Mouse (Mus musculus) embryonic facial prominence, embryonic 15.5 days (tissue): Measurements from ENCODE around the gene Ica1l. TPM values are rescaled to one million over a fixed set of nuclear protein-coding genes. Genes with fewer than 3 reads are reported as not detected.
A peak's percentile ranks its signal among the peaks of the same experiment; 100 is the strongest.

Experiments used
- ATAC-seq: fragments of 200-750 bp; cut with Nextera tagmentation; 2 replicates; pipeline ENCODE4 v1.8.0; 2017; ENCODE audit warnings: low read depth, moderate TSS enrichment; ENCODE audit not compliant: insufficient number of reproducible peaks, low FRiP score, low TSS enrichment
- H3K27ac ChIP-seq: fragments of 300-500 bp; sonication (generic); replicated peaks from 2 replicates; pipeline ENCODE4 v1.5.1; 2015; ENCODE audit warnings: mild to moderate bottlenecking, inconsistent platforms
- H3K27me3 ChIP-seq: fragments of 300-500 bp; sonication (generic); 2 replicates; pipeline ENCODE4 v1.6.1; 2015; ENCODE audit warnings: inconsistent platforms
- H3K36me3 ChIP-seq: fragments of 300-500 bp; sonication (generic); 2 replicates; pipeline ENCODE4 v1.6.1; 2015; ENCODE audit warnings: mild to moderate bottlenecking, inconsistent platforms
- H3K4me1 ChIP-seq: fragments of 300-500 bp; sonication (generic); 2 replicates; pipeline ENCODE4 v1.6.1; 2015; ENCODE audit warnings: inconsistent platforms
- H3K4me2 ChIP-seq: fragments of 300-500 bp; sonication (generic); replicated peaks from 2 replicates; pipeline ENCODE4 v1.6.1; 2015; ENCODE audit warnings: mild to moderate bottlenecking, inconsistent platforms
- H3K4me3 ChIP-seq: fragments of 300-500 bp; sonication (generic); replicated peaks from 2 replicates; pipeline ENCODE4 v1.5.1; 2015; ENCODE audit warnings: mild to moderate bottlenecking, inconsistent platforms
- H3K9ac ChIP-seq: fragments of 300-500 bp; sonication (generic); 2 replicates; pipeline ENCODE4 v1.6.1; 2015; ENCODE audit warnings: inconsistent platforms
- H3K9me3 ChIP-seq: fragments of 300-500 bp; sonication (generic); replicated peaks from 2 replicates; pipeline ENCODE4 v1.6.1; 2016; ENCODE audit warnings: inconsistent platforms
- WGBS: fragments of 180-500 bp; shearing (Covaris S2); methylation state at CpG from one replicate; pipeline ENCODE4 v1.1.7; 2015; 5-methylcytosine and 5-hydroxymethylcytosine counted together
- polyA plus RNA-seq: library from polyadenylated mRNA; unstranded; fragments of >200 nt; fragmentation: Nextera tagmentation; extraction: Ambion mirVana; gene quantifications from 2 replicates; pipeline ENCODE4 v1.2.1, GENCODE M21; 2015

Ica1l gene
- polyA plus RNA-seq, 1 experiment from 2014 or later: 1.5 TPM

GRCm38 (mm10) chr1:59959941-59960340, 83.0 kb downstream of the Ica1l start:
- no peak overlapping the region for H3K4me2 ChIP-seq
- no peak overlapping the region for H3K9ac ChIP-seq
- H3K27me3 ChIP-seq: no peaks in the 10 kb centered on the region
- no peaks in the 10 kb centered on the region for H3K4me1 ChIP-seq
- H3K9me3 ChIP-seq: no peaks in the 10 kb centered on the region
- ATAC-seq: no peak
- H3K4me3 ChIP-seq: no peak overlapping the region
- H3K27ac ChIP-seq: no peak overlapping the region
- peaks cover 12% of the 10 kb centered on the region; the same call in 1 of the 2 replicates for H3K36me3 ChIP-seq
- WGBS: 95% methylated on average over 1 of the region's 1 CpGs

DNA sequence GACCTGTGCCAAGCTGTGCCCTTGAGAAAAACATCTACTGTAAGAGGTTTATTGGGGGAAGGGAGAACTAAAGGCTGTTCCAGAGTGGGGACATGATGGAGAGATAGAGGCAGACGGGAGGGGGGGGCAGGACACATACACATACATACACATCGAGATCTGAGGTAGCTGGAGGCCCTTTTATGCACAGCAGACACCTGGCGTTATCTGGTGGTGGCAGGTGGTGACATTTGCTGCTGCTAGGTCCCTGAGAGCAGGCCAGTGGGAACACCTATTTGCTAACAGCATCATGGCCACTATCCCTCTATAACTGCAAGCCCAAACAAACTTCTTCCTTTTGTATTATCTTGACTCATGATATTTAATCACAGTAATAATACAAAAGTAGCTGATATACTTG, 85.8 kb downstream of the Ica1l start:
- no peak for ATAC-seq
- WGBS: 81% methylated on average over 3 of the region's 3 CpGs
- H3K36me3 ChIP-seq: peaks cover 12% of the 10 kb centered on the region; the same call in 1 of the 2 replicates
- no peak overlapping the region for H3K9ac ChIP-seq
- H3K9me3 ChIP-seq: no peaks in the 10 kb centered on the region
- no peak overlapping the region for H3K27ac ChIP-seq
- H3K4me2 ChIP-seq: no peak overlapping the region
- no peaks in the 10 kb centered on the region for H3K4me1 ChIP-seq
- H3K27me3 ChIP-seq: no peaks in the 10 kb centered on the region
- H3K4me3 ChIP-seq: no peak overlapping the region

- Histone ChIP-seq H3K9ac (no peak overlapping the region), H3K4me3 (no peak overlapping the region), H3K36me3 (0 out of 2 replicates have a peak, but pooled peaks cover 3% of the 10 kb centered on the region), H3K4me2 (no peak overlapping the region), H3K9me3 (no peaks in the 10 kb centered on the region), H3K27ac (no peak overlapping the region), H3K4me1 (peaks cover 7% of the 10 kb centered on the region), H3K27me3 (no peaks in the 10 kb centered on the region)
- 97% methylated on average over 4 of the region's 4 CpGs for WGBS
- ATAC-seq: no peak
These were observed 95.5 kb downstream of the Ica1l start for GRCm38 (mm10) chr1:59947509-59947908.

- Histone ChIP-seq H3K27ac (no peak overlapping the region), H3K36me3 (0 out of 2 replicates have a peak, but pooled peaks cover 3% of the 10 kb centered on the region), H3K4me3 (no peak overlapping the region), H3K9me3 (no peaks in the 10 kb centered on the region), H3K27me3 (no peaks in the 10 kb centered on the region), H3K4me2 (no peak overlapping the region), H3K4me1 (peaks cover 7% of the 10 kb centered on the region), H3K9ac (no peak overlapping the region)
- WGBS: 50% methylated on average over 1 of the region's 1 CpGs
- ATAC-seq: no peak
These were observed 97.0 kb downstream of the Ica1l start for GRCm38 (mm10) chr1:59945969-59946368.

- 0 out of 2 replicates have a peak, but pooled peaks cover under 1% of the 10 kb centered on the region for H3K36me3 ChIP-seq
- peak overlapping the region; percentile 63; the same call in 1 of the 2 replicates for H3K27ac ChIP-seq
- no peaks in the 10 kb centered on the region for H3K27me3 ChIP-seq
- peaks cover 7% of the 10 kb centered on the region for H3K4me1 ChIP-seq
- H3K9me3 ChIP-seq: no peaks in the 10 kb centered on the region
- no peak for ATAC-seq
- H3K4me3 ChIP-seq: no peak overlapping the region
- no peak overlapping the region for H3K9ac ChIP-seq
- 36% methylated on average over 5 of the region's 5 CpGs for WGBS
- H3K4me2 ChIP-seq: no peak overlapping the region
These were observed 99.2 kb downstream of the Ica1l start for GRCm38 (mm10) chr1:59943825-59944224.

DNA sequence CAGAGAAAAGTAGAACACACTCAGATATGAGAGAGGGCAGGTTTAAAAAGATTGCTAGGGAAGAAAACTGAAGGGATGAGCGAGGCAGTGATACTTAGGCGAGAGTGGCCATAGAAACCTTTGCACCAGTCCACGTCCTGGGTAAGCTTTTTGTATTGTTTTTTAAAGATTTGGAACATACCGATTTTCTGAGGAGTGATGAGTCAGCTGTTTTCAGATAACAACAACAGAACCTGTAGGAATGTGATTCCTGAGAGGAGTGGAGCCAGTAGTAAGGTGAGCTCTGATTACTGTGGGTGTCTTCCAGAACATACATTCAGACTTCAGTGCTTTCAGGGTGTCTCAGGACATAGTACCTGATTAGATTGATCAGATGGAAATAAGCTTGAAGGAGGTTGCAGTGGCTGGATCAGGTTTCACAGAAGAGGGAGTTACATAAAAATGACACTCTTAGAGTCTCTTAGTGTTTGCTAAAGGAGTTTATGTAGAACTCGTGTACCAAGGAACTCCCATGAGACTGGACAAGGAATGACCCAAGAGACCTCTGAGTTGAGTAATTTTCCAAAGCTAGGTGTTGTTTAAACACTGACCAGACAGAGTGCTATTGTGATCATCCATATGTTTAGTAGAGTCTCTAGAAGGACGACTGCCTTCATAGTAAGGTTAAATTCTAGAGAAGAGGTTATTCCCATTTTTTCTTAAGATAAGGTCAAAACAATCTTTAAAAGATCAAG, 100.8 kb downstream of the Ica1l start:
- Histone ChIP-seq H3K9me3 (no peaks in the 10 kb centered on the region), H3K36me3 (no peaks in the 10 kb centered on the region), H3K4me2 (no peak overlapping the region), H3K4me3 (no peak overlapping the region), H3K4me1 (peaks cover 7% of the 10 kb centered on the region), H3K27ac (no peak overlapping the region), H3K9ac (no peak overlapping the region), H3K27me3 (no peaks in the 10 kb centered on the region)
- 75% methylated on average over 6 of the region's 6 CpGs for WGBS
- ATAC-seq: no peak

GRCm38 (mm10) chr1:59941063-59941462, 101.9 kb downstream of the Ica1l start:
- Histone ChIP-seq H3K4me1 (peaks cover 7% of the 10 kb centered on the region), H3K36me3 (no peaks in the 10 kb centered on the region), H3K4me2 (no peak overlapping the region), H3K27me3 (no peaks in the 10 kb centered on the region), H3K9me3 (no peaks in the 10 kb centered on the region), H3K27ac (no peak overlapping the region), H3K9ac (no peak overlapping the region), H3K4me3 (no peak overlapping the region)
- 97% methylated on average over 1 of the region's 1 CpGs for WGBS
- no peak for ATAC-seq

- H3K9ac ChIP-seq: no peak overlapping the region
- H3K4me1 ChIP-seq: no peaks in the 10 kb centered on the region
- WGBS: 71% methylated on average over 2 of the region's 2 CpGs
- H3K4me3 ChIP-seq: no peak overlapping the region
- H3K4me2 ChIP-seq: no peak overlapping the region
- H3K27me3 ChIP-seq: no peaks in the 10 kb centered on the region
- no peak overlapping the region for H3K27ac ChIP-seq
- no peak for ATAC-seq
- H3K36me3 ChIP-seq: no peaks in the 10 kb centered on the region
- H3K9me3 ChIP-seq: no peaks in the 10 kb centered on the region
These were observed 110.0 kb downstream of the Ica1l start for GRCm38 (mm10) chr1:59932991-59933390.

Other genes starting within 250 kb of the Ica1l start
- 9.4 and 10.1 TPM in 2 replicates for gene Fam117b, start 130.2 kb downstream of the Ica1l start, polyA plus RNA-seq
- gene Carf, start 55.1 kb upstream of the Ica1l start, polyA plus RNA-seq: 6.2 and 7.4 TPM in 2 replicates
- gene Wdr12, start 55.5 kb upstream of the Ica1l start, polyA plus RNA-seq: 39.6 and 41.1 TPM in 2 replicates
- 5.4 and 5.9 TPM in 2 replicates for gene Nbeal1, start 137.4 kb upstream of the Ica1l start, polyA plus RNA-seq